Mouse (Mus musculus): ENCODE results near the gene Shroom4.
A peak's percentile ranks its signal among the peaks of the same experiment; 100 is the strongest.
"Not testable (repeated sequence)": the region's sequence is repeated elsewhere in the genome, so short reads cannot be mapped to it uniquely, and the experiment has no call there.

Shroom4 gene

GRCm38 (mm10) chrX:6399626-6400397, at the start of gene Shroom4:
Gene Shroom4 (plus strand): TSS chrX:6399854.
- peak; percentile 72 for DNase-seq

GRCm38 (mm10) chrX:6356876-6357275, 42.8 kb upstream of the Shroom4 start:
- DNase-seq: no peak

GRCm38 (mm10) chrX:6357503-6358114, 42.0 kb upstream of the Shroom4 start:
- DNase-seq: no peak

- no peak for DNase-seq
These were observed 30.8 kb upstream of the Shroom4 start for GRCm38 (mm10) chrX:6368822-6369221.

- DNase-seq: no peak
These were observed 28.9 kb upstream of the Shroom4 start for GRCm38 (mm10) chrX:6370706-6371105.

- DNase-seq: no peak
These were observed 5.8 kb upstream of the Shroom4 start for GRCm38 (mm10) chrX:6393861-6394260.

- no peak for DNase-seq
These were observed 461 bp upstream of the Shroom4 start for GRCm38 (mm10) chrX:6399193-6399592.

GRCm38 (mm10) chrX:6400398-6401020, 855 bp downstream of the Shroom4 start:
- peak; percentile 19 for DNase-seq

- no peak for DNase-seq
These were observed 3.3 kb downstream of the Shroom4 start for GRCm38 (mm10) chrX:6402921-6403320.

GRCm38 (mm10) chrX:6409114-6409513, 9.5 kb downstream of the Shroom4 start:
- no peak for DNase-seq

GRCm38 (mm10) chrX:6415412-6415811, 15.8 kb downstream of the Shroom4 start:
- DNase-seq: no peak

- DNase-seq: no peak
These were observed 16.3 kb downstream of the Shroom4 start for GRCm38 (mm10) chrX:6415936-6416335.

- no peak for DNase-seq
These were observed 18.5 kb downstream of the Shroom4 start for GRCm38 (mm10) chrX:6418140-6418539.

GRCm38 (mm10) chrX:6435260-6435659, 35.6 kb downstream of the Shroom4 start:
- no peak for DNase-seq

- peak; percentile 61 for DNase-seq
These were observed 46.8 kb downstream of the Shroom4 start for GRCm38 (mm10) chrX:6446422-6446821.

- no peak for DNase-seq
These were observed 48.3 kb downstream of the Shroom4 start for GRCm38 (mm10) chrX:6448001-6448400.

GRCm38 (mm10) chrX:6453220-6453619, 53.6 kb downstream of the Shroom4 start:
- DNase-seq: no peak

- not testable (repeated sequence) for DNase-seq
These were observed 69.6 kb downstream of the Shroom4 start for GRCm38 (mm10) chrX:6469251-6469650.

GRCm38 (mm10) chrX:6472563-6472962, 72.9 kb downstream of the Shroom4 start:
- DNase-seq: not testable (repeated sequence)

GRCm38 (mm10) chrX:6475177-6475576, 75.5 kb downstream of the Shroom4 start:
- no peak for DNase-seq

- no peak for DNase-seq
These were observed 82.6 kb downstream of the Shroom4 start for GRCm38 (mm10) chrX:6482268-6482667.

GRCm38 (mm10) chrX:6483817-6484216, 84.2 kb downstream of the Shroom4 start:
- DNase-seq: no peak

GRCm38 (mm10) chrX:6490433-6490832, 90.8 kb downstream of the Shroom4 start:
- no peak for DNase-seq

GRCm38 (mm10) chrX:6495456-6495855, 95.8 kb downstream of the Shroom4 start:
- DNase-seq: no peak
